Mouse (Mus musculus): ENCODE results near the gene Vasp.

Gene Vasp

DNA sequence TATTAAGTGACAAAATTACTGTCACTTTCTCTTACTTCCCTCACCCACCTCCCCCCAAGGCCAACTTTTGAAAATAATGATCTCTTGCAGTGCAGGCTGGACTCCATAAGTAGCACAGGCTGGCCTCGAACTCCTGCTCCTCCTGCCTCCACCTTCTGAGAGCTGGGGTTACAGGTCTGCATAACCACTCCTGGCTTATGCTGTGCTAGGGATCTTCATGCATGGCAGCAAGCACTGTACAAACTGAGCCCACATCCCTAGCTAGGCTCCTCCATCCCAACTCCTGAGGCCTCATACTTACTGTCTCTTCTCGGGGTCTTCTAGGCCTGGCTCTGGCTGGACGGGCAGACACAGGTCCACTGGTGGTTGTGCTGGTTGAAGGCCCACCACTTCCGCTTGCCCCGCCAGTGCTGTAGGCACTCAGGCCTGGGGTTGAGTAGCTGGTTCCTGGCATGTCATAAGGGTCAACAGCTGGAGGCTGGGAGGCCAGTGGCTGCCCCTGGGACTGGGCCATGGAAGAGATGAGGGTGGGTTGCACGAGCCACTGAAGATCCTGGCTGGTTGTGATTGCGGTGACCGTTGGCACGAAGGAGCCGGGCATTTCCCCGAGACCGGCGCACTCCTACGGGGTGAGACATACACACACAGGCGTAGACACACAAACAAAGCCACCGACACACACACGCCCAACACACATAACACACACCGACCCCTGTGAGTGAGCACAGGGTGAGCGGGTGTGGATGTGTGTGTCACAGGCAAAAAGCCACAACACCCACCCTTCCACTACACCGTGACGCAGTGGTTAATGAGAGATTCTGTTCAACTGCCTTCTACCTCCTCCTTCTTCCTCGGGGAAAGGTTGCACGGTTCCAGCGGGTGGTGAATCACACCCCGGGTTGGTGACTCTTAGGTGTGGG, 35.5 kb upstream of the Vasp start:
- POLR2A ChIA-PET, result interaction anchor here in 1 of 4 experiments (0.7 kb wide), 1 partner anchor 9 kb away, joined by 3 read pairs; no protein-coding TSS in a partner anchor
- CTCF ChIA-PET, result interaction anchor here in 1 of 4 experiments (1.0 kb wide), 1 partner anchor 36 kb away, joined by 4 read pairs; no protein-coding TSS in a partner anchor

DNA sequence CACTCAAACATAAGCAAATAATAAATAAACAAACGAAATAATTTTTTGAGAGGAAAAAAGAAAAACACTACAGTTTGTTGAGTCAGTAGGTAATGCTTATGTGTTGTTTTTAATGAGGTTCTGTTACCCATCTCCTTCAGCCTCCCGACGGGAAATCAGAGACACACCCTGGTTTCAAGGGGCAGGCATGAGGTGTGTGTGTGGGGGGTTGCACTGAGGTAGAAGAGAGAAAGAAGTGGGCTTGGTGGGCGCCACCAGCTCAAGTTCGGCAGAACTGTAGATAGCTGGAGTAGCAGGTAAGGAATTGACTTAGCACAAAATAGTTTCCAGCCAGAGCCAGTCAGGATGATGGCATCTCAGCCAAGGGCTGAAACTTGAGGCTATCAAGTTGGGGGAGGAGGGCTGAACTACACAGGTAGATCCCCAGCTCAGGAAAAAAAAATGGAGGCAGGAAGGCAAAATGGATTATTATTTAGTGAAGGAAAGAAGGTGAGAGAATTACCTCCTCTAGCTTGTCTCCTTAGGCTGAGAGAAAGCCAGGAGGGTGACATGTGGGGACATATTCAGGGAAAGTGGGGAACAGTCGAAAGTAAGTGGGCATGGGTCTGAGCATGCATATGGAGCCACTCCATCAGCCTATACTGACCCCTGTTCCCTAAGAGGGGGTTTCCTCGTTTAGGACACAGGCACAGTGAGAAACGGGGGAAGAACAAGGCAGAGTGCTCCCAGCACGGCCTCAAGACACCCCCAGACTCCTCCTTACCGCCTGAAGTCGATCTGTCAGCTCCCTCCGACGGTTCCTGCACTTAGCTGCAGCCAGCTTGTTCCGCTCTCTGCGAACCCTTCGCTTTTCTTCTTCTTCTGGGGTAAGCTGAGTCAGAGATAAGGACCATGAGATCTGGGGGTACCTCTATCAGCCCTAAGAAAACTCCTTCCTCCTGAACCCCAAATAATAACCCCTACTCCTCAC, 34.5 kb upstream of the Vasp start:
- POLR2A ChIA-PET, result interaction anchor here in 3 of 4 experiments (0.7 to 1.4 kb wide), 8 partner anchors 10 to 96 kb away, joined by 3 to 5 read pairs (median 3); no protein-coding TSS in a partner anchor

DNA sequence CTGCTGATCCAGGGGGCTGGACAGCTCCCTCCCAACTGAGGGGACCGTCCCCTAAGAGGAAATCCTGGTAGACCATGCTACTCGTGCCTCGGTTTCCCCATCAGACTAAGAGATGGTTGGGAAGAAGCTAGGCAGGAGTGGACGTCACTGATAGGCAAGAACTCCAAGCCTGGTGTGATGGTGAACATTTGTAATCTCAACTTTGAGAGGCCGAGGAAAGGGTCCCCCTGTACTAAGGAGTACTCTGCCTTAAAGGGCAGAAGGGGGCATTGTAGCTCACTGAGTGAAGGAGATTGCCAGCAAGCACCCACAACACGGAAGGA, 33.8 kb upstream of the Vasp start:
- ChIA-PET CTCF (interaction anchor here (0.6 to 1.6 kb wide), 8 partner anchors 9 to 73 kb away, joined by 3 to 7 read pairs (median 3); no protein-coding TSS in a partner anchor), POLR2A (interaction anchor here in 3 of 4 experiments (0.6 to 1.7 kb wide), 10 partner anchors 9 to 96 kb away, joined by 3 to 6 read pairs (median 4); no protein-coding TSS in a partner anchor)

More for the DNA sequence above, 34.5 kb upstream of the Vasp start:
- CTCF ChIA-PET, result interaction anchor here (0.6 to 1.6 kb wide), 6 partner anchors 10 to 238 kb away, joined by 3 to 7 read pairs (median 4); no protein-coding TSS in a partner anchor

DNA sequence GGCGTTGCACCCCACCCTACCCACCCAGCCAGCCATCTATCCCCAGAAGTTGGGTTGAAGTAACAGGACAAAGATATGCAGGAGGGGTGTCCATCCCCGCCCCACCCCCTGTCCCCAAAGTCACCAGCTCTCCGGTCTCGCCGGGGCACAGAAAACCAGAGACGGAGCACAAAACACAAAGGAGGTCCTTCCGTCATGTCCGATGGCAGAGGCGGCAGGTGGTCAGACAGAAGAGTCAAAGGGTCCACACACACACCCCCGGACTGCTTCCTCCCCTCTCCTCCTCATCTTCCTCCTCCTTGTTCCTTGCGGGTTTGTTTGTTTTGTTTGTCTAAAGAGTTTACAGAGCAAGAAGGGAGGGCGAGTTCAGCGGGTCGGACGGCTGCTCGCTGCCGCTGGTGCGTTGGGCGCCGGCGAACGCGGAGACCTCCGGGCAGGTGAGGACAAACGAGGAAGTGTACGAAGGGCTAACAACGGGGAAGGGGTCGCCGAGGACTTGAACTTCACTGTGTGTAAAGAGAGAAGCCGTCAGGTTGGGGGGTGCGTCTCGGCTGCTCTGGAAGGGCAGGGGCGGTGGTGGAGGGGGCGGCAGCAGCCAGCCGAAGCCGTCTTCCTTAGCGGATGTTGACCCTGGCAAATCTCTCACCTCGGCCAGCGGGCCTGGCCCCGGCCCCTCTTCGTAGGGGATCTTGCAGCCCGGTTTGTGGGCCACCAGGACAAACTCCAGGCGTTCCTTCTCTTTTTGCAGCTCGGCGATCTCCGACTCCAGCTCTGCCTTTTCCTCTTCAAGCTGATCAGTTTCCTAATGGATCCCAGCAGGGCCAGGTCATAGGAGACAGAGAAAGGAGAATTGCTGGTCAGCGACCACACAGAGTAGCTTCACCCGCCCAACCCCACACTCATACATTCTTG, 33.1 kb upstream of the Vasp start:
- POLR2A ChIA-PET, result interaction anchor here in 3 of 4 experiments (0.6 to 1.7 kb wide), 12 partner anchors 8 to 241 kb away, joined by 3 to 6 read pairs (median 3); no protein-coding TSS in a partner anchor
- CTCF ChIA-PET, result interaction anchor here in 3 of 4 experiments (0.5 to 1.6 kb wide), 10 partner anchors 9 to 248 kb away, joined by 3 to 7 read pairs (median 4); no protein-coding TSS in a partner anchor

DNA sequence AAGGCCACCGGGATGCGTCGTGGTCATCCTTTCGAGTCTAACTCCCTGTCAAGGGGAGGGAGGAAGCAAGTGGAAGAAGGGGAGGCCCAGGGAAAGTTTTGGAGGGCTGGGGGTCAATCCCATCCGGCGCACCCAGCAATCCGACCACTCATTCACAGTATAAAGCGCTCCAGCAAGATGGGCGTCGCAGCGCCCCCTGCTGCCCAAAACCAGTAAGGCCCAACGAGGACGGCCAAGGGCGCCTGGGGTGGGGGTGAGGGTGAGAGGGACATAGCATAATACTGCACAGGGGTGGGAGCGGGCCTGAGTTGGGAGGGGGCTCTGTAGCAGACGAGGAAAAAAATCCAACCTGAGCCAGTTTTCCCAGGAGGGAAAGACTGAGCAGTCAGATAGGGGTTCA, 32.2 kb upstream of the Vasp start:
- POLR2A ChIA-PET, result interaction anchor here in 2 of 4 experiments (0.9 to 1.7 kb wide), 3 partner anchors 17 to 75 kb away, joined by 3 to 6 read pairs (median 4); no protein-coding TSS in a partner anchor
- CTCF ChIA-PET, result interaction anchor here in 1 of 4 experiments (0.6 to 1.0 kb wide), 2 partner anchors 9 to 96 kb away, joined by 3 to 5 read pairs; no protein-coding TSS in a partner anchor

DNA sequence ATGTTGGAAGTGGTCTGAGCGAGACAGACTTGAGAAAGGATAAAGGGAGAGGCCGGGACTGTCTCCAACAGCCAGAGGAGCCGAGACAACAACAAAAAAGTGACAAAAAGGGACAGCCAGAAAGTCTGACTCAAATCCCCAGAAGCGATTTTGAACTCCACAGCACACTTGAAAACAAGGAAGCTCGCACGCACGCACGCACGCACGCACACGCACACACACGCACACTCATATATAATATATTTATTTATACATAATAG, 31.4 kb upstream of the Vasp start:
- POLR2A ChIA-PET, result interaction anchor here in 2 of 4 experiments (0.7 to 1.1 kb wide), 3 partner anchors 21 to 210 kb away, joined by 3 to 4 read pairs (median 3); no protein-coding TSS in a partner anchor
- CTCF ChIA-PET, result interaction anchor here in 2 of 4 experiments (0.6 to 0.8 kb wide), 4 partner anchors 96 to 139 kb away, joined by 3 to 5 read pairs (median 4); no protein-coding TSS in a partner anchor

DNA sequence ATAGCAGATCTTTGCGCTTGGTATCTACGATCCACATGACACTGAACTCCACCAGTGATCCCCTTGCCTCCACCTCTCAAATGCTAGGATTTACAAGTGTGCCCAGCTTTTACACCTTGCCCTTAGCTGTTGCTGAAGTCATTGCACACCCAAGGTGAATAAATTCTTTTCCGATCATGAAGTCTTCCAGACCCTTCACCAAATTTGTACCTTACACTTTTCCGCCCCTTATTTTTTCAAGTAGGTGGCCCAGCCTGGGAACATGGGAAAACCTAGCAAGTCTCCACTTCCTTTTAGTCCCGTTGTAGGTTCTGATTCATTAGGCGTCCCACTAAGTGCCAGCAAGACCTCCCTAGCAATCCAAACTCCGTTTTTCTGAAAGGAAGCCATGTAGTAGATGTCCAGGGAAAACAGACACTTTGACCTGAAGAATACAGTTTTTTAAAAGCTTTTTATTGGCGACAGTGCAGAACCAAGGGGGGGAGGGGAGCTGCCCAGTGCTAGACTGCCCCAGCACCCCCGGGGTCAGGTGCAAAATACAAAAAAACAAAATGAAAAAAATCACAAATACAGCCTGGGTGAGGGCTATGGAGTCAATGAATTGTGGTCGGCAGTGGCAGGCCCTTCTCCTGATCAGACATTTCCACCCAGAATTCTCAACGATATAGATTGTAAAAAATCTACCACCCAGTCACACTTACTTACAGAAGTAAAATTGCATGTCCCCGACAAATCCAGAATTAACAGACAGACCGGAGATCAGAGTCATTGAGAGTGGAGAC, 30.8 kb upstream of the Vasp start:
- ChIA-PET CTCF (interaction anchor here in 2 of 4 experiments (0.7 to 3.9 kb wide), 6 partner anchors 19 to 138 kb away, joined by 3 to 36 read pairs (median 8); partner anchors contain the start of genes Cd3eap (in 1 of the 2), Ercc1 (in 1 of the 2) and Ppp1r13l (in 1 of the 2)), POLR2A (interaction anchor here (0.6 to 2.6 kb wide), 7 partner anchors 8 to 211 kb away, joined by 3 to 14 read pairs (median 4); partner anchors contain the start of genes Fbxo46 (in 1 of the 4) and Fosb (in 1 of the 4))

DNA sequence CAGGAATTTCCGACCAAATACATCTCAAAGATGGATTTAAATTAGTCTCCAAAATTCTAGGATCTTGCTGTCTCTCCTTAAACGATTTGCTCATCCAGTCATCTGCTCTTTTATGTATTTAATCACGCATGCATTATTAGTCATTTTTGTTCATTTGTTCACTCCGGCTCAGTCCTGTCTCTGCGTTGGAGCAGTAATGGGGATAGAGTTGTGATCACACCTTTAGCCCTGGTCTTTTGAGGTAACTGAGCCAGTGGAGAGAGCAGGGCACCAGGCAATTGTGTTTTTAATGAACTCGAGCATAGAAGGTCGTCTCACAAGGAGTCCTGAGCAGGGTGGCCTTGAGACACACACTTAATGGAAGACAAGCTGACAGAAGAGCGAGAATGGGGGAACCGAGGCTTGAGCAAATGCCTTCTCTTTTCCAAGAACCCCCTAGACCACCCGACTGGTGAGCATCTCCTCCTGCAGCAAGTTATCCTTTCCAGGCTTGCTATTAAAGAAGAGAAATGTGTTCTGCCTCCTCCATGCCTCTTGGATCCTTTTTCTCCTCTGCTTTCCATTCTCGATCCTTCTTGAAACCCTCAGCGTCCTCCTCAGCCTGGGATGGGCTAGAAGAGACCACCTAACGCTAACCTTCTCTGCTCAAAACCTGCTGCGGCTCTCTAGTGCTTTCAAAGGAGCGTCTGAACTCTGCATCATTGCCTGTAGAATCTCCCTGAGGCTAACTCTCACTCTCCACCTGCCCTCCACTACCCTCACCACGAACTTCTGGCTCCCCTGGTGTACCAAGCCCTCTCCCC, 30.0 kb upstream of the Vasp start:
- POLR2A ChIA-PET, result interaction anchor here (0.6 to 2.6 kb wide), 29 partner anchors 8 to 283 kb away, joined by 3 to 14 read pairs (median 4); partner anchors contain the start of genes Ercc1 (in 3 of the 4), Fosb (in 3 of the 4), Cd3eap (in 1 of the 4) and Fbxo46 (in 1 of the 4)
- CTCF ChIA-PET, result interaction anchor here (0.6 to 3.9 kb wide), 62 partner anchors 8 to 398 kb away, joined by 3 to 43 read pairs (median 4); partner anchors contain the start of genes Fosb (in 4 of the 4), Cd3eap (in 1 of the 4), Eml2 (in 1 of the 4) and Ercc1 (in 1 of the 4)

DNA sequence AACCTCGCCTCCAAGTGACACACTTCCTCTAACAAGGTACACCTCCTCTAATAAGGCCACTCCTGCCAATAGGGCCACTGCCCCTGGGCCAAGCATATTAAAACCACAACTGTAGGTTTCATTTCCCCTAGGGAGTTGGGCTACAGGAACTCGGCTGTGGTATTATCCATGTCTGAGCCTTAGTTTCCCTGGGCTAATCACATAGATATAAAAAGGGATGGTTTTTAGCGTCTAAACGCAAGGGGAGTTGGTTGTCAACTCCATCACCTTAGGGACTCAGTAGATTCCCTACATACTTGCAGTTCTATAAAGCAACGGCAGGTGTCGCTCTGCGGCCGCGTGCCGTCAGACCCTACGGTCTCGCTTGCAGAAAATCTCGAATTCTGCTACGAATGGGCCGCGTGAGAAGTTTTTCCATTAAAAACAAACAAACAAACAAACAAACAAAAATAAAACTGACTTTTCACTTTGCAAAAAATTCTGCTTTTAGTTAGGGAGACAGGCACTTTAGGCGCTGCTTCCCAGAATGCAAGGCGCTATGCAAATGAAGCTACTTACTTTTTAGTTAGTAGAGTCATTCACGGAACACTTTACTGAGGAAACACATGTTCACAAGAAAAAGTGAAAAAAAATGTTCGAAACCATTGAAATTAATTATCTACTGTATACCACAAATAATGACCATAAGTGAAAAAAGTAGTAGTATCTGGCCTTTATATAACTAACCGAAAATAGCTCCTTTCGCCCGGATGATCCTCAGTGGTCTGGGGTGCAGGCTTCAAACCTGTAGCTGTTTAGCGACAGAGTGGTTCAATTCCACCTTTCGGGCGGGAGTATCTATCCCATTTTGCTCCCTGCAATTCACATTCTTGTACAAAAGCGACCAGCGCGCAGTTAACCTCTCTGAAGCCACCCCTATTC, 29.1 kb upstream of the Vasp start:
- ChIA-PET CTCF (interaction anchor here (0.6 to 3.9 kb wide), 66 partner anchors 9 to 502 kb away, joined by 3 to 43 read pairs (median 4); partner anchors contain the start of genes Fosb (in 4 of the 4), Cd3eap (in 1 of the 4), Eml2 (in 1 of the 4) and Ercc1 (in 1 of the 4)), POLR2A (interaction anchor here in 3 of 4 experiments (0.6 to 2.6 kb wide), 30 partner anchors 9 to 282 kb away, joined by 3 to 14 read pairs (median 4); partner anchors contain the start of genes Ercc1 (in 3 of the 3), Fosb (in 3 of the 3), Cd3eap (in 1 of the 3) and Fbxo46 (in 1 of the 3))

DNA sequence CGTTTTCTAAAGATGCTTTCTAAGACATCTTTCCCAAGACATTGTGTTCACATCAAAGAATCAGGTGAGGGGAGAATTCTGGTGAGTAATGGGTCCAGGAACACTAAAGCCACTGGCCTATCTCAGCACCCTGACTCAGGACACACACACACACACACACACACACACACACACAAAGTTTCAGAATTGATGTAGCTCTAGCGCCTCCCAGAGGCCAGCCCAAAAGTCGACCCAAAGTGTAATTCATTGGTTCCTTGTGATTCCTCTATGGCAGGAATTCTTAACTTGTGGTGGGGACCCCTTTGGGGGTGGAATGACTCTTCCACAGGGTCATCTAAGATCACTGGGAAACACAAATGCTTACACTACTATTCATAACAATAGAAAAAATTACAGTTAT, 27.6 kb upstream of the Vasp start:
- ChIA-PET CTCF (interaction anchor here (0.5 to 3.9 kb wide), 42 partner anchors 9 to 460 kb away, joined by 3 to 43 read pairs (median 3); partner anchors contain the start of genes Cd3eap (in 1 of the 4), Ercc1 (in 1 of the 4), Fbxo46 (in 1 of the 4) and Fosb (in 1 of the 4)), POLR2A (interaction anchor here in 3 of 4 experiments (0.6 to 2.2 kb wide), 8 partner anchors 9 to 135 kb away, joined by 3 to 13 read pairs (median 4); partner anchors contain the start of gene Fosb (in 2 of the 3))

DNA sequence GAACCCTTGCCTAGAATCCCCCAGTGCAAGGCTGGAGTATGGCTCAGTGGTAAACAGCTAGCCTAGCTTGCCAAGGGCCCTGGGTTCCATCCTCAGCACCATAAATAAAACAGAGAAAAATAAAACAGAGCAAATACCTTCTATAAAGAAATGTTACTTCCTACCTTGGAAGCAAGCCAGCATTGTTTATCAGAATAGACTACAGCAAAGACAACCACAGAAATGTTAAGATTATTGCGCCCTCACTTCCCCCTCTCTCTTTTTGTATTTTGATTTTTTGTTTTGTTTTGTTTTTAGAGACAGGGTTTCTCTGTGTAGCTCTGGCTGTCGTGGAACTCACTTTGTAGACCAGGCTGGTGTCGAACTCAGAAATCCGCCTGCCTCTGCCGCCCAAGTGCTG, 26.2 kb upstream of the Vasp start:
- POLR2A ChIA-PET, result interaction anchor here in 1 of 4 experiments (1.0 to 1.1 kb wide), 2 partner anchors 12 to 58 kb away, joined by 3 to 4 read pairs; no protein-coding TSS in a partner anchor
- CTCF ChIA-PET, result interaction anchor here in 3 of 4 experiments (0.6 to 1.5 kb wide), 8 partner anchors 11 to 119 kb away, joined by 3 to 5 read pairs (median 4); partner anchors contain the start of genes Ercc1 (in 1 of the 3) and Fosb (in 1 of the 3)

DNA sequence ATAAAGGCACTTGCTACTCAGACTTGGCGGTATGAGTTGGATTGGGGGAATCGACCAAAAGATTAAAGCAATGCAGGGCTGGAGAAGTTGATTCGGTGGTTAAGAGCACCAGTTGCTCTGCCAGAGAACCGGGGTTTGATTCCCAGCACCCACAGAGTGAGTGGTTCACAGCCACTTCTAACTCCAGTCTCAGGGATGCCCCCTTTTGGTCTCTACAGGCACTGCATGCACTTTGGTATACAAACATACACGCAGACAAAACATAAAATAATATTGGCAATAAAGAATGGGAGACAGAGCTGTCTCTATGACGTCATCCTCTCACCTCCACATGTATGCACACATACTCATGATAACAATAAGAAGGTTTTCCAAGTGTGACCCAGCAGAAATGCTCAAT, 25.4 kb upstream of the Vasp start:
- POLR2A ChIA-PET, result interaction anchor here in 2 of 4 experiments (0.7 to 1.1 kb wide), 3 partner anchors 8 to 57 kb away, joined by 3 to 4 read pairs (median 4); no protein-coding TSS in a partner anchor
- CTCF ChIA-PET, result interaction anchor here in 3 of 4 experiments (0.6 to 1.5 kb wide), 9 partner anchors 10 to 269 kb away, joined by 3 to 5 read pairs (median 4); partner anchors contain the start of genes Ercc1 (in 1 of the 3) and Fosb (in 1 of the 3)

Data from embryonic stem cell, embryonic (primary cell).